ENCODE assay signal across 8 mouse cellular contexts in genomic region chr10:81143157-81143633, GRCm38 (mm10). TPM values are rescaled to one million over a fixed set of nuclear protein-coding genes. Genes with fewer than 3 reads are reported as not detected.
A peak's percentile ranks its signal among the peaks of the same experiment; 100 is the strongest.
DNase-seq lines count a peak whose midpoint lies in the region; ATAC-seq and TF ChIP-seq lines count a peak whose summit lies in the region.

No protein-coding gene starts in this region.

- no peak for ATAC-seq in cerebellum, adult (ENCODE audit: insufficient number of reproducible peaks, low FRiP score, low TSS enrichment)
- peak; percentile 25 for ATAC-seq in lung, postnatal 0 days

- H3K4me3 ChIP-seq in lung, postnatal 0 days (ENCODE audit: low read depth, low read length) = no peak overlapping the region
- H3K4me3 ChIP-seq in lung, adult 2 months (replicated peaks; ENCODE audit: extremely low read depth, low read depth, low read length) = no peak overlapping the region
- no peak overlapping the region for H3K4me3 ChIP-seq in macrophage (ENCODE audit: inconsistent target)

- H3K4me2 ChIP-seq in lung, postnatal 0 days (replicated peaks; ENCODE audit: low read depth, low read length) = no peak overlapping the region

- peaks cover 100% of the 10 kb centered on the region for H3K79me2 ChIP-seq in macrophage (ENCODE audit: inconsistent target)

- peak; percentile 83 for DNase-seq in cerebellum, adult 11-12 months
- peak; percentile 52 for DNase-seq in lung, postnatal 0 days (ENCODE audit: low spot score)
- DNase-seq in lung, adult 2 months = no peak
- DNase-seq in cerebellum, postnatal 10 days = peak; percentile 52 to 69
- no peak for DNase-seq in testis, postnatal 14 days (ENCODE audit: low spot score)
- DNase-seq in urinary bladder, adult 18-20 months (ENCODE audit: low spot score in 2 of 2) = no peak

- WGBS in lung, postnatal 0 days = 83% methylated on average over 7 of the region's 7 CpGs
- 56% methylated on average over 7 of the region's 7 CpGs for WGBS in lung, adult 2 months
- 65% methylated on average over 7 of the region's 7 CpGs for WGBS in macrophage (ENCODE audit: missing documents)

- H3K27ac ChIP-seq in lung, postnatal 0 days (ENCODE audit: low read length) = peak overlapping the region; percentile 59; the same call in 1 of the 2 replicates
- peak overlapping the region; percentile 34 for H3K27ac ChIP-seq in macrophage

- H3K4me1 ChIP-seq in lung, postnatal 0 days (ENCODE audit: insufficient read depth, low read depth, low read length) = peaks cover 44% of the 10 kb centered on the region
- peaks cover 39% of the 10 kb centered on the region for H3K4me1 ChIP-seq in lung, adult 2 months (ENCODE audit: control insufficient read depth, insufficient read depth, low read length)

- TF ChIP-seq POLR2A in lung, adult 2 months (IDR thresholded peaks at IDR 0.05; ENCODE audit: borderline replicate concordance, extremely low read depth, low read depth, low read length) = no peak

- no peak for TF ChIP-seq EP300 in lung, postnatal 0 days (IDR thresholded peaks at IDR 0.05)

- no peaks in the 10 kb centered on the region for H3K27me3 ChIP-seq in lung, postnatal 0 days (replicated peaks; ENCODE audit: insufficient read depth, low read length)

- H3K9me3 ChIP-seq in lung, postnatal 0 days (ENCODE audit: low read length) = no peaks in the 10 kb centered on the region

- H3K9ac ChIP-seq in lung, postnatal 0 days (replicated peaks; ENCODE audit: low read depth) = no peak overlapping the region

- H3K36me3 ChIP-seq in lung, postnatal 0 days (ENCODE audit: insufficient read depth, low read length) = peaks cover 31% of the 10 kb centered on the region
- H3K36me3 ChIP-seq in macrophage (ENCODE audit: inconsistent target) = peaks cover 29% of the 10 kb centered on the region

- 0 out of 2 replicates have a peak, but pooled peaks have one; percentile 29 for TF ChIP-seq CTCF in lung, postnatal 0 days (IDR thresholded peaks at IDR 0.05)
- no peak for TF ChIP-seq CTCF in lung, adult 2 months (IDR thresholded peaks at IDR 0.05; ENCODE audit: insufficient read depth, low read length)

RNA-seq across cellular contexts. Expression of gene Zbtb7a, which starts 8.2 kb away (rescaled TPM):
- polyA plus RNA-seq in lung, postnatal 0 days (2015; fragmentation: Nextera tagmentation; extraction: Ambion mirVana) = 58.2 and 62.0 TPM in 2 replicates
- polyA plus RNA-seq in lung, adult 2 months (2012; rRNA removed) = 66.7 and 83.6 TPM in 2 replicates
- 100 to 1,000 TPM in 6 of 26 experiments, 10 to 100 TPM in 20; 17.7 to 188 (median 75.1) TPM for total RNA-seq in macrophage (2018; cell fraction: chromatin; rRNA removed)
- 100 to 1,000 TPM in 4 of 26 experiments, 10 to 100 TPM in 22; 50.3 to 111 (median 83.6) TPM for total RNA-seq in macrophage (2018; cell fraction: cytosol; rRNA removed)
- 100 to 1,000 TPM in 11 of 26 experiments, 10 to 100 TPM in 15; 39.7 to 162 (median 88.6) TPM for total RNA-seq in macrophage (2018; cell fraction: nucleus; rRNA removed)
- polyA plus RNA-seq in macrophage (2018) = 48.1 to 55.4 TPM (median 52.8 TPM) in 3 replicates

RNA-seq across cellular contexts. Expression of gene Pias4, which starts 24.5 kb away (rescaled TPM):
- polyA plus RNA-seq in lung, postnatal 0 days (2015; fragmentation: Nextera tagmentation; extraction: Ambion mirVana) = 27.9 TPM in 2 replicates
- 33.0 and 40.0 TPM in 2 replicates for polyA plus RNA-seq in lung, adult 2 months (2012; rRNA removed)
- 100 to 1,000 TPM in 1 of 26 experiments, 10 to 100 TPM in 25; 30.3 to 113 (median 63.8) TPM for total RNA-seq in macrophage (2018; cell fraction: chromatin; rRNA removed)
- 10 to 100 TPM; 18.8 to 27.9 (median 23.9) TPM for total RNA-seq in macrophage (2018; cell fraction: cytosol; rRNA removed)
- 10 to 100 TPM; 29.0 to 59.1 (median 42.5) TPM for total RNA-seq in macrophage (2018; cell fraction: nucleus; rRNA removed)
- 19.6 to 22.5 TPM (median 21.5 TPM) in 3 replicates for polyA plus RNA-seq in macrophage (2018)

RNA-seq across cellular contexts. Expression of gene Eef2, which starts 33.2 kb away (rescaled TPM):
- 509 and 537 TPM in 2 replicates for polyA plus RNA-seq in lung, postnatal 0 days (2015; fragmentation: Nextera tagmentation; extraction: Ambion mirVana)
- 1,377 and 1,420 TPM in 2 replicates for polyA plus RNA-seq in lung, adult 2 months (2012; rRNA removed)
- 100 to 1,000 TPM; 161 to 373 (median 228) TPM for total RNA-seq in macrophage (2018; cell fraction: chromatin; rRNA removed)
- total RNA-seq in macrophage (2018; cell fraction: cytosol; rRNA removed) = 1,000 to 10,000 TPM in 11 of 26 experiments, 100 to 1,000 TPM in 15; 644 to 1,256 (median 896) TPM
- 100 to 1,000 TPM; 248 to 505 (median 331) TPM for total RNA-seq in macrophage (2018; cell fraction: nucleus; rRNA removed)
- polyA plus RNA-seq in macrophage (2018) = 749 to 1,081 TPM (median 1,012 TPM) in 3 replicates

RNA-seq across cellular contexts. Expression of gene Map2k2, which starts 37.5 kb away (rescaled TPM):
- 118 and 121 TPM in 2 replicates for polyA plus RNA-seq in lung, postnatal 0 days (2015; fragmentation: Nextera tagmentation; extraction: Ambion mirVana)
- polyA plus RNA-seq in lung, adult 2 months (2012; rRNA removed) = 147 and 176 TPM in 2 replicates
- 100 to 1,000 TPM in 25 of 26 experiments, 10 to 100 TPM in 1; 88.4 to 251 (median 169) TPM for total RNA-seq in macrophage (2018; cell fraction: chromatin; rRNA removed)
- 100 to 1,000 TPM in 15 of 26 experiments, 10 to 100 TPM in 11; 79.6 to 125 (median 103) TPM for total RNA-seq in macrophage (2018; cell fraction: cytosol; rRNA removed)
- total RNA-seq in macrophage (2018; cell fraction: nucleus; rRNA removed) = 100 to 1,000 TPM in 17 of 26 experiments, 10 to 100 TPM in 9; 68.3 to 137 (median 111) TPM
- polyA plus RNA-seq in macrophage (2018) = 31.4 to 102 TPM (median 93.5 TPM) in 3 replicates

RNA-seq across cellular contexts. Expression of gene Dapk3, which starts 39.6 kb away (rescaled TPM):
- polyA plus RNA-seq in lung, postnatal 0 days (2015; fragmentation: Nextera tagmentation; extraction: Ambion mirVana) = 48.9 and 50.2 TPM in 2 replicates
- polyA plus RNA-seq in lung, adult 2 months (2012; rRNA removed) = 70.4 and 73.5 TPM in 2 replicates
- total RNA-seq in macrophage (2018; cell fraction: chromatin; rRNA removed) = 10 to 100 TPM; 33.3 to 98.4 (median 63.9) TPM
- total RNA-seq in macrophage (2018; cell fraction: cytosol; rRNA removed) = 10 to 100 TPM; 23.9 to 52.8 (median 37.5) TPM
- 10 to 100 TPM; 25.6 to 59.4 (median 45.8) TPM for total RNA-seq in macrophage (2018; cell fraction: nucleus; rRNA removed)
- polyA plus RNA-seq in macrophage (2018) = 41.2 to 57.0 TPM (median 43.5 TPM) in 3 replicates

Comparison
In these comparisons a context has a peak if more than half of its experiments do, and no peak if none do; other contexts are left out.
1. DNase-seq: peak in cerebellum, adult 11-12 months (single experiment), lung, postnatal 0 days (single experiment) and cerebellum, postnatal 10 days (2 of 2); none in lung, adult 2 months (single experiment), testis, postnatal 14 days (single experiment) and urinary bladder, adult 18-20 months (0 of 2).